Mouse (Mus musculus) limb, embryonic 11.5 days (tissue): ENCODE measurements at regions not wholly inside any gene's neighbourhood (a gene's known extent, or its start where the extent isn't known, plus 50 kb on each side); places are given as distances from the start of the nearest gene placed in this dataset.

ENCODE experiments used
- ATAC-seq: fragments of 200-750 bp; cut with Nextera tagmentation; 2 replicates; pipeline ENCODE4 v1.8.0; 2017; ENCODE audit warnings: low read depth; ENCODE audit not compliant: insufficient number of reproducible peaks, low FRiP score, low TSS enrichment
- DNase-seq: peaks from one replicate; pipeline ENCODE4 v3.0.0-alpha.2; 2015; ENCODE audit warnings: low spot score
- H3K27ac ChIP-seq: fragments of 300-500 bp; sonication (generic); replicated peaks from 2 replicates; pipeline ENCODE4 v1.5.1; 2014; ENCODE audit warnings: low read depth, mild to moderate bottlenecking, low read length
- H3K27me3 ChIP-seq: fragments of 300-500 bp; sonication (generic); 2 replicates; pipeline ENCODE4 v1.6.1; 2014; ENCODE audit warnings: mild to moderate bottlenecking, low read length, mixed read lengths; ENCODE audit not compliant: control insufficient read depth, insufficient read depth
- H3K36me3 ChIP-seq: fragments of 300-500 bp; sonication (generic); 2 replicates; pipeline ENCODE4 v1.6.1; 2014; ENCODE audit warnings: mild to moderate bottlenecking, low read length, moderate library complexity, mixed read lengths; ENCODE audit not compliant: control insufficient read depth, insufficient read depth
- H3K4me1 ChIP-seq: fragments of 300-500 bp; sonication (generic); 2 replicates; pipeline ENCODE4 v1.6.1; 2014; ENCODE audit warnings: low read length, mixed read lengths; ENCODE audit not compliant: control insufficient read depth, insufficient read depth
- H3K4me2 ChIP-seq: fragments of 300-500 bp; sonication (generic); 2 replicates; pipeline ENCODE4 v1.6.1; 2014; ENCODE audit warnings: low read depth, mild to moderate bottlenecking, moderate library complexity; ENCODE audit not compliant: severe bottlenecking
- H3K4me3 ChIP-seq: fragments of 300-500 bp; sonication (generic); 2 replicates; pipeline ENCODE4 v1.5.1; 2014; ENCODE audit warnings: low read depth, low read length
- H3K9ac ChIP-seq: fragments of 300-500 bp; sonication (generic); 2 replicates; pipeline ENCODE4 v1.6.1; 2014; ENCODE audit warnings: mild to moderate bottlenecking, low read length
- H3K9me3 ChIP-seq: fragments of 300-500 bp; sonication (generic); 2 replicates; pipeline ENCODE4 v1.6.1; 2016; ENCODE audit warnings: low read length; ENCODE audit not compliant: control insufficient read depth
- WGBS: fragments of 180-500 bp; shearing (Covaris S2); extraction: QIAGEN DNeasy Blood & Tissue Kit; methylation state at CpG from one replicate; pipeline ENCODE4 v1.1.7; 2014; 5-methylcytosine and 5-hydroxymethylcytosine counted together

- DNase-seq (no peak), ATAC-seq (no peak)
- no peaks in the 10 kb centered on the region for H3K4me1 ChIP-seq
- H3K9me3 ChIP-seq: no peaks in the 10 kb centered on the region
- WGBS: 84% methylated on average over 4 of the region's 4 CpGs
- no peak overlapping the region for H3K4me2 ChIP-seq
- no peaks in the 10 kb centered on the region for H3K27me3 ChIP-seq
- H3K4me3 ChIP-seq: no peak overlapping the region
- no peaks in the 10 kb centered on the region for H3K36me3 ChIP-seq
- no peak overlapping the region for H3K9ac ChIP-seq
- no peak overlapping the region for H3K27ac ChIP-seq
Measured at GRCm38 (mm10) chr16:87132082-87132481, 221.9 kb upstream of the N6amt1 start.

- H3K4me3 ChIP-seq: no peak overlapping the region
- no peak overlapping the region for H3K4me2 ChIP-seq
- no peak for ATAC-seq
- 86% methylated on average over 11 of the region's 12 CpGs for WGBS
- no peaks in the 10 kb centered on the region for H3K27me3 ChIP-seq
- no peak overlapping the region for H3K9ac ChIP-seq
- no peaks in the 10 kb centered on the region for H3K9me3 ChIP-seq
- H3K36me3 ChIP-seq: no peaks in the 10 kb centered on the region
- DNase-seq: no peak
- H3K27ac ChIP-seq: no peak overlapping the region
- H3K4me1 ChIP-seq: no peaks in the 10 kb centered on the region
Measured at GRCm38 (mm10) chr16:87130733-87131640, 223.0 kb upstream of the N6amt1 start.

GRCm38 (mm10) chr16:87129021-87129420 lies 225.0 kb upstream of the N6amt1 start:
- DNase-seq: no peak
- H3K36me3 ChIP-seq: no peaks in the 10 kb centered on the region
- no peak overlapping the region for H3K4me2 ChIP-seq
- no peak overlapping the region for H3K4me3 ChIP-seq
- H3K27me3 ChIP-seq: no peaks in the 10 kb centered on the region
- H3K27ac ChIP-seq: no peak overlapping the region
- H3K9me3 ChIP-seq: no peaks in the 10 kb centered on the region
- no peak for ATAC-seq
- H3K9ac ChIP-seq: no peak overlapping the region
- whole genome bisulfite sequencing: 89% methylated on average over 3 of the region's 3 CpGs
- H3K4me1 ChIP-seq: no peaks in the 10 kb centered on the region

- ATAC-seq (no peak), DNase-seq (no peak)
- H3K9me3 ChIP-seq: no peaks in the 10 kb centered on the region
- no peak overlapping the region for H3K27ac ChIP-seq
- no peak overlapping the region for H3K4me3 ChIP-seq
- H3K4me1 ChIP-seq: no peaks in the 10 kb centered on the region
- no peaks in the 10 kb centered on the region for H3K27me3 ChIP-seq
- H3K36me3 ChIP-seq: no peaks in the 10 kb centered on the region
- WGBS: 78% methylated on average over 13 of the region's 13 CpGs
- H3K4me2 ChIP-seq: no peak overlapping the region
- H3K9ac ChIP-seq: no peak overlapping the region
Measured at GRCm38 (mm10) chr16:87128230-87128629, 225.8 kb upstream of the N6amt1 start.

GRCm38 (mm10) chr16:87124519-87124918 lies 229.5 kb upstream of the N6amt1 start:
- no peak for DNase-seq
- Histone ChIP-seq H3K27me3 (no peaks in the 10 kb centered on the region), H3K9me3 (no peaks in the 10 kb centered on the region), H3K4me2 (no peak overlapping the region), H3K36me3 (no peaks in the 10 kb centered on the region), H3K4me3 (no peak overlapping the region), H3K27ac (no peak overlapping the region), H3K4me1 (no peaks in the 10 kb centered on the region), H3K9ac (no peak overlapping the region)
- WGBS: 88% methylated on average over 7 of the region's 7 CpGs
- no peak for ATAC-seq

- Histone ChIP-seq H3K27me3 (no peaks in the 10 kb centered on the region), H3K4me3 (no peak overlapping the region), H3K4me2 (no peak overlapping the region), H3K27ac (no peak overlapping the region), H3K36me3 (no peaks in the 10 kb centered on the region), H3K9me3 (no peaks in the 10 kb centered on the region), H3K4me1 (no peaks in the 10 kb centered on the region), H3K9ac (no peak overlapping the region)
- 83% methylated on average over 2 of the region's 2 CpGs for WGBS
- DNase-seq (no peak), ATAC-seq (no peak)
Measured at GRCm38 (mm10) chr16:87103599-87103998, 250.4 kb upstream of the N6amt1 start.

GRCm38 (mm10) chr16:87102057-87102456 lies 251.9 kb upstream of the N6amt1 start:
- H3K4me1 ChIP-seq: no peaks in the 10 kb centered on the region
- DNase-seq (no peak), ATAC-seq (no peak)
- no peak overlapping the region for H3K4me3 ChIP-seq
- no peak overlapping the region for H3K27ac ChIP-seq
- no peak overlapping the region for H3K4me2 ChIP-seq
- H3K36me3 ChIP-seq: no peaks in the 10 kb centered on the region
- H3K9me3 ChIP-seq: no peaks in the 10 kb centered on the region
- H3K27me3 ChIP-seq: no peaks in the 10 kb centered on the region
- H3K9ac ChIP-seq: no peak overlapping the region

- H3K9me3 ChIP-seq: no peaks in the 10 kb centered on the region
- no peaks in the 10 kb centered on the region for H3K27me3 ChIP-seq
- H3K4me1 ChIP-seq: no peaks in the 10 kb centered on the region
- H3K27ac ChIP-seq: no peak overlapping the region
- ATAC-seq (peak; percentile 67; the same call in 1 of the 2 replicates), DNase-seq (peak; percentile 32)
- no peaks in the 10 kb centered on the region for H3K36me3 ChIP-seq
- H3K4me3 ChIP-seq: no peak overlapping the region
- H3K4me2 ChIP-seq: no peak overlapping the region
- no peak overlapping the region for H3K9ac ChIP-seq
- WGBS: 33% methylated on average over 2 of the region's 2 CpGs
Measured at GRCm38 (mm10) chr16:87092011-87092410, 262.0 kb upstream of the N6amt1 start.

- WGBS: 85% methylated on average over 3 of the region's 3 CpGs
- H3K9me3 ChIP-seq: no peaks in the 10 kb centered on the region
- no peak overlapping the region for H3K9ac ChIP-seq
- H3K4me1 ChIP-seq: no peaks in the 10 kb centered on the region
- H3K27ac ChIP-seq: no peak overlapping the region
- H3K36me3 ChIP-seq: no peaks in the 10 kb centered on the region
- H3K27me3 ChIP-seq: no peaks in the 10 kb centered on the region
- no peak overlapping the region for H3K4me3 ChIP-seq
- DNase-seq (no peak), ATAC-seq (no peak)
- no peak overlapping the region for H3K4me2 ChIP-seq
Measured at GRCm38 (mm10) chr16:87089322-87089721, 264.7 kb upstream of the N6amt1 start.
